Comparison of ENCODE assay signal across 20 mouse cellular contexts in the genomic region with DNA sequence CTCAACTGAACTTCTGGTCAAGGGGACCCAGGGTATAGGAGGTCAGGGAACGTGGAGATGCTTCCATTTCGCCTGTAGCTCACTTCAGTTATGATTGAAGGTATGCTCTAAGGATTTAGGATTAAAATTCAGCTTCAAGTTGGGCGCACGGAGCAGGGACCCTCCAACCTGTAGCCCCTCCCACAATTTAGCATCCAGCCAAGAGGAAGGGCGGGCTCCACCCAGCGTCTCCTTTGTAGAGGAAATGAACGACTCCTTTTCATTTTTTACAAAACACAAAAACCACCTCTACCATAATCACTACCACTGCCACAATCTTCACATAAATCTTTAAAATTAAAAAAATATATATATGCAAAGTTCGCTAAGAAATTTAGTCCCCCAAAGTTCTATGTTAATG. TPM values are rescaled to one million over a fixed set of nuclear protein-coding genes. Genes with fewer than 3 reads are reported as not detected.
DNase-seq lines count a peak whose midpoint lies in the region; ATAC-seq and TF ChIP-seq lines count a peak whose summit lies in the region.
"Had no signal": no experiment of that assay in that cellular context is flagged by ENCODE, and none has a peak within 500 bp of the region (broad histone marks: within the 10 kb centered on the region; RNA-seq: fewer than 3 reads in every experiment).

No protein-coding gene starts in this region.

- H3K9me3 ChIP-seq in E14TG2a.4 (ENCODE audit: low read length) (peaks cover 4% of the 10 kb centered on the region), ES-Bruce4 (replicated peaks; ENCODE audit: control insufficient read depth, insufficient read depth, low read length, poor library complexity, severe bottlenecking) (no peaks in the 10 kb centered on the region), ES-E14 (ENCODE audit: control insufficient read depth, insufficient read depth, low read depth, low read length) (no peaks in the 10 kb centered on the region)
- no peaks in the 10 kb centered on the region for H3K9me3 ChIP-seq in intestine, embryonic 16.5 days (ENCODE audit: control insufficient read depth, low read length)
- no peaks in the 10 kb centered on the region for H3K9me3 ChIP-seq in intestine, embryonic 15.5 days
- H3K9me3 ChIP-seq: embryonic facial prominence, embryonic 10.5 days; embryonic facial prominence, embryonic 12.5 days; forebrain, embryonic 13.5 days; forebrain, embryonic 15.5 days had no signal

- TF ChIP-seq POLR2A in ES-Bruce4 (IDR thresholded peaks at IDR 0.05; ENCODE audit: insufficient read depth, low read length), result no peak

- H3K36me3 ChIP-seq in E14TG2a.4 (ENCODE audit: insufficient read depth, low read length) (no peaks in the 10 kb centered on the region), ES-Bruce4 (ENCODE audit: control insufficient read depth, insufficient read depth, low read length, poor library complexity, severe bottlenecking) (no peaks in the 10 kb centered on the region), ES-E14 (ENCODE audit: control insufficient read depth, insufficient read depth, low read length, poor library complexity, severe bottlenecking) (no peaks in the 10 kb centered on the region; the same call in 1 of the 2 replicates)
- no peaks in the 10 kb centered on the region for H3K36me3 ChIP-seq in intestine, embryonic 16.5 days (ENCODE audit: control insufficient read depth, insufficient read depth, low read length)
- no peaks in the 10 kb centered on the region for H3K36me3 ChIP-seq in intestine, embryonic 15.5 days
- H3K36me3 ChIP-seq: embryonic facial prominence, embryonic 10.5 days; embryonic facial prominence, embryonic 12.5 days; forebrain, embryonic 15.5 days had no signal

- no peak overlapping the region for H3K4me2 ChIP-seq in intestine, embryonic 16.5 days (ENCODE audit: low read depth, low read length)
- H3K4me2 ChIP-seq in intestine, embryonic 15.5 days (replicated peaks), result no peak overlapping the region
- H3K4me2 ChIP-seq: embryonic facial prominence, embryonic 12.5 days; forebrain, embryonic 13.5 days; forebrain, embryonic 15.5 days had no signal

- no peak for ATAC-seq in intestine, embryonic 16.5 days
- no peak for ATAC-seq in intestine, embryonic 15.5 days
- no peak for ATAC-seq in inflammation-experienced regulatory T-cells, adult 6 months
- ATAC-seq: forebrain, embryonic 13.5 days; forebrain, embryonic 15.5 days; forebrain, postnatal 0 days had no signal

- DNase-seq in ES-E14 (ENCODE audit: low read depth, low spot score) (no peak), ZHBTc4 (ENCODE audit: low read depth, low spot score) (peak; percentile 39)
- DNase-seq: adrenal gland, postnatal 10 days; adrenal gland, postnatal 25 days; cerebellum, adult 11 months; cerebellum, adult 18-20 months; cerebellum, adult 8-10 months; cerebellum, adult 9-11 months; cerebellum, postnatal 14 days; cerebellum, postnatal 36 days; forebrain, postnatal 0 days had no signal

- H3K27me3 ChIP-seq in E14TG2a.4 (ENCODE audit: insufficient read depth, low read length), result no peaks in the 10 kb centered on the region
- no peaks in the 10 kb centered on the region for H3K27me3 ChIP-seq in ES-Bruce4 (ENCODE audit: control insufficient read depth, insufficient read depth, low read length, poor library complexity, severe bottlenecking)
- no peaks in the 10 kb centered on the region for H3K27me3 ChIP-seq in intestine, embryonic 16.5 days (replicated peaks; ENCODE audit: control insufficient read depth, insufficient read depth, low read length)
- no peaks in the 10 kb centered on the region for H3K27me3 ChIP-seq in intestine, embryonic 15.5 days (replicated peaks)
- H3K27me3 ChIP-seq: embryonic facial prominence, embryonic 12.5 days; forebrain, embryonic 13.5 days; forebrain, embryonic 15.5 days had no signal

- TF ChIP-seq CTCF in E14TG2a.4 (conservative IDR thresholded peaks at IDR 0.05; ENCODE audit: low read length), result no peak
- TF ChIP-seq CTCF in ES-Bruce4 (IDR thresholded peaks at IDR 0.05; ENCODE audit: low read depth, low read length), result no peak

- no peak overlapping the region for H3K27ac ChIP-seq in ES-Bruce4 (ENCODE audit: insufficient read depth, low read length)
- H3K27ac ChIP-seq in ES-E14 (ENCODE audit: insufficient read depth, low read depth, low read length, poor library complexity, severe bottlenecking), result peak overlapping the region; percentile 70
- H3K27ac ChIP-seq in intestine, embryonic 16.5 days (ENCODE audit: low read length), result no peak overlapping the region
- H3K27ac ChIP-seq in intestine, embryonic 15.5 days, result no peak overlapping the region
- H3K27ac ChIP-seq: embryonic facial prominence, embryonic 10.5 days; embryonic facial prominence, embryonic 12.5 days; forebrain, embryonic 13.5 days; forebrain, embryonic 15.5 days had no signal

- TF ChIP-seq EP300 in ES-Bruce4 (IDR thresholded peaks at IDR 0.05; ENCODE audit: insufficient read depth, low read depth, low read length), result no peak

- in situ Hi-C loops in ES-E14 (cut with MboI; ENCODE audit: low sequenced_read_pairs in 2 of 2, unreplicated experiment in 2 of 2), result no loop called here

- WGBS in intestine, embryonic 16.5 days, result 84% methylated on average over 8 of the region's 8 CpGs
- WGBS in intestine, embryonic 15.5 days, result 90% methylated on average over 8 of the region's 8 CpGs

- peaks cover 43% of the 10 kb centered on the region for H3K4me1 ChIP-seq in E14TG2a.4 (replicated peaks; ENCODE audit: low read depth, low read length)
- H3K4me1 ChIP-seq in ES-Bruce4 (ENCODE audit: control insufficient read depth, insufficient read depth, low read length), result no peaks in the 10 kb centered on the region
- peaks cover 5 to 15% of the 10 kb centered on the region in 2 experiments; a peak in 3 of 4 replicates for H3K4me1 ChIP-seq in ES-E14 (ENCODE audit: control insufficient read depth in 2 of 2, insufficient read depth in 2 of 2, low read length in 2 of 2, poor library complexity in 1 of 2)
- H3K4me1 ChIP-seq in intestine, embryonic 16.5 days (ENCODE audit: control insufficient read depth, insufficient read depth, low read length), result no peaks in the 10 kb centered on the region
- H3K4me1 ChIP-seq in intestine, embryonic 15.5 days (replicated peaks), result no peaks in the 10 kb centered on the region
- H3K4me1 ChIP-seq: embryonic facial prominence, embryonic 10.5 days; embryonic facial prominence, embryonic 12.5 days; forebrain, embryonic 13.5 days; forebrain, embryonic 15.5 days had no signal

- 0 out of 2 replicates have a peak overlapping the region, but pooled peaks have one; percentile 50 for H3K9ac ChIP-seq in ES-Bruce4 (ENCODE audit: low read depth, poor library complexity, severe bottlenecking)
- peak overlapping the region; percentile 49; the same call in 1 of the 2 replicates for H3K9ac ChIP-seq in ES-E14 (ENCODE audit: insufficient read depth, low read depth, low read length, poor library complexity, severe bottlenecking)
- no peak overlapping the region for H3K9ac ChIP-seq in intestine, embryonic 16.5 days (ENCODE audit: low read depth, low read length)
- H3K9ac ChIP-seq in intestine, embryonic 15.5 days, result no peak overlapping the region
- H3K9ac ChIP-seq: embryonic facial prominence, embryonic 12.5 days; forebrain, embryonic 13.5 days; forebrain, embryonic 15.5 days; forebrain, postnatal 0 days had no signal

- H3K4me3 ChIP-seq in E14TG2a.4 (replicated peaks; ENCODE audit: low read length), result peak overlapping the region; percentile 60
- H3K4me3 ChIP-seq in ES-Bruce4 (ENCODE audit: low read depth, low read length), result peak overlapping the region; percentile 16; the same call in 1 of the 2 replicates
- peak overlapping the region; percentile 25 to 44; a peak in 2 of 4 replicates for H3K4me3 ChIP-seq in ES-E14 (ENCODE audit: insufficient read depth in 1 of 2, low read depth in 1 of 2, low read length in 2 of 2, poor library complexity in 1 of 2, severe bottlenecking in 1 of 2)
- H3K4me3 ChIP-seq in intestine, embryonic 16.5 days (ENCODE audit: low read length), result no peak overlapping the region
- H3K4me3 ChIP-seq in intestine, embryonic 15.5 days (replicated peaks), result no peak overlapping the region
- H3K4me3 ChIP-seq: embryonic facial prominence, embryonic 10.5 days; embryonic facial prominence, embryonic 12.5 days; forebrain, embryonic 13.5 days; forebrain, embryonic 15.5 days had no signal

TF ChIP-seq in ES-E14, 5 proteins besides CTCF, POLR2A, EP300 and RAD21:
- TF ChIP-seq ZC3H11A (IDR thresholded peaks at IDR 0.05; ENCODE audit: borderline replicate concordance, low read depth, low read length), result no peak
- no peak for TF ChIP-seq CHD2 (IDR thresholded peaks at IDR 0.05; ENCODE audit: low read depth, low read length)
- TF ChIP-seq MAFK (IDR thresholded peaks at IDR 0.05; ENCODE audit: insufficient read depth, low read depth, low read length), result no peak
- no peak for TF ChIP-seq ZNF384 (IDR thresholded peaks at IDR 0.05; ENCODE audit: low read depth, low read length)
- TF ChIP-seq HCFC1 (IDR thresholded peaks at IDR 0.05; ENCODE audit: borderline replicate concordance, insufficient read depth, low read length), result no peak

RNA-seq across cellular contexts. Expression of a gene that starts 35.1 kb away (rescaled TPM):
- polyA plus RNA-seq in ES-Bruce4 (2011; ENCODE audit: insufficient read depth, insufficient read length, low read depth, missing spikeins), result 508 and 525 TPM in 2 replicates
- total RNA-seq in ES-E14 (2012; rRNA removed), result 212 and 301 TPM in 2 replicates
- polyA plus RNA-seq in intestine, embryonic 16.5 days (2015; fragmentation: Nextera tagmentation; extraction: Ambion mirVana), result 527 and 590 TPM in 2 replicates
- polyA plus RNA-seq in intestine, embryonic 15.5 days (2015; fragmentation: Nextera tagmentation; extraction: Ambion mirVana), result 619 and 750 TPM in 2 replicates
- 1,000 to 10,000 TPM in 1 of 3 experiments, 100 to 1,000 TPM in 2; 740 to 1,497 (median 768) TPM for polyA plus RNA-seq in inflammation-experienced regulatory T-cells, adult 6 months (2017; shearing (Covaris generic))

Comparison
In these comparisons a context has a peak if more than half of its experiments do, and no peak if none do; other contexts are left out.
1. H3K4me3 ChIP-seq: peak in E14TG2a.4 (single experiment), ES-Bruce4 (single experiment) and ES-E14 (2 of 2); none in intestine, embryonic 16.5 days (single experiment) and intestine, embryonic 15.5 days (single experiment).
2. H3K9ac ChIP-seq: peak in ES-Bruce4 (single experiment) and ES-E14 (single experiment); none in intestine, embryonic 16.5 days (single experiment) and intestine, embryonic 15.5 days (single experiment).